Mouse (Mus musculus) G1E (cell line): ENCODE measurements around the gene Lrrc52.

Source experiments
- CTCF ChIP-seq: IDR thresholded peaks from 2 replicates; pipeline ENCODE4 v1.5.1; 2012; ENCODE audit warnings: low read depth, low read length, inconsistent platforms, mixed read lengths
- GATA1 ChIP-seq: IDR thresholded peaks from 2 replicates; pipeline ENCODE4 v1.6.1; 2012; ENCODE audit warnings: borderline replicate concordance, low read length, inconsistent platforms, mixed read lengths
- GATA2 ChIP-seq: IDR thresholded peaks from 2 replicates; pipeline ENCODE4 v1.6.1; 2012; ENCODE audit warnings: low read depth, low read length, inconsistent platforms, borderline replicate concordance
- POLR2AphosphoS5 ChIP-seq: IDR thresholded peaks from 2 replicates; pipeline ENCODE4 v1.6.1; 2012; ENCODE audit warnings: low read depth, low read length, inconsistent platforms; ENCODE audit not compliant: insufficient replicate concordance
- TAL1 ChIP-seq: conservative IDR thresholded peaks from 2 replicates; pipeline ENCODE4 v1.6.1; 2012; ENCODE audit warnings: low read depth, low read length, inconsistent platforms, mixed read lengths

GRCm38 (mm10) chr1:167445167-167445566 lies 21.4 kb downstream of the Lrrc52 start:
- no peak for TF ChIP-seq POLR2AphosphoS5
- TF ChIP-seq CTCF = no peak
- no peak for TF ChIP-seq GATA2
- no peak for TF ChIP-seq TAL1
- TF ChIP-seq GATA1 = no peak
